8 mouse cellular contexts compared by ENCODE assay signal in the genomic region with DNA sequence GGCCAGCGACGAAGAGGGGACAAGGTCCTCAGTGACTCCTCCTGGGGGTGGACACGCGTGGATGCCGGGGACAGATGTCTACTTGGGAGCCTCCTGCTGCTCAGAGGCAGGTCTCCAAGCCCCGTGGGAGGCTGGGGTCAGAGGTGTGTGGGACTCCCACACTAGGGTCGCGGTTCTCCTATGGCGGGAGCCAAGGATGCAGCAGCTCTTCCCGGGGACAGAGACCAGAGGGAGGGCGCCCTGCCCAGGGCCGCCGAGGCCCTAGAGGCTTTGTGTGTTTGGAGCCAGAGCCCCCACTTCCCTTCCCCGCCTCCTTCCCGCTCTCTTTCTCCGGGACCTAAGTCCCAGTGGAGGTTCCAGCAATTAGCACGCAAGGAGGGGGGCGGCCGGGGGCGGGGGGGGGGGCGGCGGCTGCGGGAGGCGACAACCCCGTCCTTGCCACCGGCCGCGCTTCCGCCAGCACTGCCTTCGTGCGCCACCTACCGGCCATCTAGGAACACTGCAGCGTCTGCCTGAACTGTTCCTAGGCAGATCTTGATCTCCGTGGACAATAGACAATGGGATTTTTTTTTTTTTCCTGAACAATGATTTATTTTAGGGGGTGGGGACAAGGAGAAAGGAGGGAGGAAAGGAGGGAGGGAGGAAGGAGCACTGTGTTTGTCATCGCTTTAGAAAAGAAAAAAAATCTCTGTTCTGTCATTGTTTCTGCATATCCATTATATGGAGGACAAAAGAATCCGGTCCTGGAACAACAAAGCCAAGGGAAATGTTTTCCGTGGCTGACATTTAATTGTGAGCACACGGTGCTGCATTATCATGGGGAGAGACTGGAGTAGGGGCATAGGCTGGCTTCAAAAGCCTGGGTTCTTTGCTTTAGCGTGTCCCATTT.
DNase-seq lines count a peak whose midpoint lies in the region; ATAC-seq and TF ChIP-seq lines count a peak whose summit lies in the region.

No protein-coding gene starts in this region.

- peak; percentile 88 for TF ChIP-seq CTCF in kidney, adult 2 months (conservative IDR thresholded peaks at IDR 0.05; ENCODE audit: insufficient read depth, insufficient read length, low read depth, low read length)
- peak; percentile 95 for TF ChIP-seq CTCF in spleen, adult 2 months (IDR thresholded peaks at IDR 0.05; ENCODE audit: extremely low read depth, insufficient read depth, insufficient read length, insufficient replicate concordance)

- H3K27me3 ChIP-seq in erythroblast, embryonic 14.5 days (ENCODE audit: control insufficient read depth), result peaks cover 26% of the 10 kb centered on the region
- no peaks in the 10 kb centered on the region for H3K27me3 ChIP-seq in kidney, adult 2 months (replicated peaks; ENCODE audit: control insufficient read depth, insufficient read depth, low read length)
- H3K27me3 ChIP-seq in midbrain, embryonic 16.5 days (ENCODE audit: control insufficient read depth, insufficient read depth, low read depth, low read length), result no peaks in the 10 kb centered on the region
- H3K27me3 ChIP-seq in spleen, adult 2 months (ENCODE audit: control insufficient read depth, insufficient read depth, low read length), result no peaks in the 10 kb centered on the region

- no peak for TF ChIP-seq POLR2A in kidney, adult 2 months (IDR thresholded peaks at IDR 0.05; ENCODE audit: low read depth, low read length)
- TF ChIP-seq POLR2A in spleen, adult 2 months (IDR thresholded peaks at IDR 0.05; ENCODE audit: low read depth, low read length), result no peak

- no peak for ATAC-seq in erythroblast, adult 5-6 weeks (replicated peaks; ENCODE audit: low FRiP score, poor library complexity, severe bottlenecking)
- ATAC-seq in midbrain, embryonic 16.5 days, result peak; percentile 86

- H3K36me3 ChIP-seq in erythroblast, embryonic 14.5 days (ENCODE audit: control insufficient read depth), result no peaks in the 10 kb centered on the region
- H3K36me3 ChIP-seq in kidney, adult 2 months (ENCODE audit: control insufficient read depth, insufficient read depth, low read length), result no peaks in the 10 kb centered on the region
- no peaks in the 10 kb centered on the region for H3K36me3 ChIP-seq in midbrain, embryonic 16.5 days (ENCODE audit: control insufficient read depth, insufficient read depth, low read length)
- H3K36me3 ChIP-seq in spleen, adult 2 months (ENCODE audit: control insufficient read depth, insufficient read depth, low read length), result no peaks in the 10 kb centered on the region

- H3K4me1 ChIP-seq in erythroblast, embryonic 14.5 days (ENCODE audit: control insufficient read depth), result peaks cover 6% of the 10 kb centered on the region
- no peaks in the 10 kb centered on the region; the same call in 1 of the 2 replicates for H3K4me1 ChIP-seq in kidney, adult 2 months (ENCODE audit: control insufficient read depth, insufficient read depth, low read length)
- peaks cover 14% of the 10 kb centered on the region for H3K4me1 ChIP-seq in midbrain, embryonic 16.5 days (ENCODE audit: control insufficient read depth, insufficient read depth, low read length)
- peaks cover 7% of the 10 kb centered on the region; the same call in 1 of the 2 replicates for H3K4me1 ChIP-seq in spleen, adult 2 months (ENCODE audit: control insufficient read depth, insufficient read depth, insufficient read length)

- peak; percentile 76 for DNase-seq in embryo, embryonic 11.5 days (ENCODE audit: low read depth, low spot score)
- peak; percentile 65 for DNase-seq in heart, adult 8-10 months (ENCODE audit: low spot score)
- DNase-seq in kidney, adult 2 months, result peak; percentile 82
- DNase-seq in liver, result peak; percentile 76
- DNase-seq in spleen, adult 2 months (ENCODE audit: low read depth in 1 of 2, low spot score in 2 of 2), result peak; percentile 35 to 70

- WGBS in kidney, adult 2 months, result 5% methylated on average over 32 of the region's 39 CpGs
- 1% methylated on average over 33 of the region's 39 CpGs for WGBS in midbrain, embryonic 16.5 days
- WGBS in spleen, adult 2 months, result 8% methylated on average over 35 of the region's 39 CpGs

- peak overlapping the region; percentile 30 for H3K4me3 ChIP-seq in erythroblast, embryonic 14.5 days (replicated peaks)
- H3K4me3 ChIP-seq in kidney, adult 2 months (ENCODE audit: insufficient read depth, low read depth, low read length), result peak overlapping the region; percentile 30; the same call in 1 of the 2 replicates
- peak overlapping the region; percentile 45 for H3K4me3 ChIP-seq in midbrain, embryonic 16.5 days (ENCODE audit: low read depth, low read length)
- H3K4me3 ChIP-seq in spleen, adult 2 months (ENCODE audit: extremely low read depth, insufficient read depth, insufficient read length), result peak overlapping the region; percentile 47

- no peaks in the 10 kb centered on the region for H3K9me3 ChIP-seq in erythroblast, embryonic 14.5 days (ENCODE audit: control insufficient read depth, low read length)
- no peaks in the 10 kb centered on the region for H3K9me3 ChIP-seq in midbrain, embryonic 16.5 days (replicated peaks; ENCODE audit: control insufficient read depth, low read length, poor library complexity, severe bottlenecking)

- 0 out of 2 replicates have a peak overlapping the region, but pooled peaks have one; percentile 4 for H3K27ac ChIP-seq in kidney, adult 2 months (ENCODE audit: insufficient read depth, low read depth, low read length)
- H3K27ac ChIP-seq in midbrain, embryonic 16.5 days (ENCODE audit: low read length), result peak overlapping the region; percentile 87
- H3K27ac ChIP-seq in spleen, adult 2 months (ENCODE audit: insufficient read depth, low read length), result no peak overlapping the region

- peak overlapping the region; percentile 90 for H3K9ac ChIP-seq in midbrain, embryonic 16.5 days (ENCODE audit: low read depth, low read length)

- H3K4me2 ChIP-seq in midbrain, embryonic 16.5 days (ENCODE audit: low read length), result peak overlapping the region; percentile 91
